Mouse (Mus musculus): ENCODE measurements around the gene Hyal2. TPM values are rescaled to one million over a fixed set of nuclear protein-coding genes. Genes with fewer than 3 reads are reported as not detected.

Hyal2 gene
- polyA plus RNA-seq, 1 experiment from 2014 or later: 105 TPM

DNA sequence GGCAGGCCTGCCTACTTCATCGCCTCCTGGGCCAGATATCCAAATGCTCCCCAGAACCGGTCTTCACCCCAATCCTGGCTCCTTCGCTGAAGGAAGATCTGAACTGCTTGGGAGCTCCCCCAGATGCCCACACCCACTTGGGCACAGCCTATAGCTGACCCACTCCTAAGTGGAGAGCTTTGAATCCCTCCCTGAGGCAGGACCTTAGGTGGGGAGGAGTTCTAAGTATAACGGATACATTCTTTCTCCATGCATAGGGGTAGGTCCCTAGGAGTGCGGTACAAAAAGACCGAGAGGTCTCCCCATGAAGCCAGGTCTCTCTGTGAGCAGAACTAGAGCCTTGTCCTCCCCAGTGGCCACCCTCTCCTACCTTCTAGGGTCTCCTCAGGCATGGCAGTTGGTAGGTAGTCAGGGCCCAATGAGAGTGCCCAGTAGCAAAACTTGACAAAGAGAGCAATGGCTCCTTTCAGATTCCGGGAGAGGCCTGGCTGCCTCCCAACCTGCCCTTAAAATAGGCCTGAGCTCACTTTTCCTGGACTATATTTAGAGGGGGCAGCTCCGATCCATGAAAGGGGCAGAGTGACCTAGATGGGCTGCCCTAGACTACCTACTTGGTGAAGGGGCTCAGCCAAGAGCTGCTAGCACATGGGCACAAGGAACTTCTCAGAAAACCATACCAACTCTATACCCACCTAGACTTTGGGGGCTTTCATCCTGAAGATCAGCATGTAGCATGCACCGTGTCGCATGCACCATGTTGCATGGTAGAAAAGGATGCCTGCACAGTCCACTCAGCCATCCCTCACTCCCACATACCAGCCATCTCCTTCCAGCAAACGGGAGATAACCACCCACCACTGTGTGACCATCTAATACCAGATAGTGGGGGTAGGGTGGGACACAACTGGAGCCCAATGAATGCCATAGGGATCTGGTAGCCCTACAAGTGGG, 29.1 kb downstream of the Hyal2 start:
- H3K27me3 ChIP-seq (ENCODE audit: control insufficient read depth, insufficient read depth, low read length): peaks cover 25% of the 10 kb centered on the region
- peak overlapping the region; percentile 65 for H3K9ac ChIP-seq (ENCODE audit: low read depth, low read length)
- H3K36me3 ChIP-seq (ENCODE audit: control insufficient read depth, insufficient read depth, low read length): peaks cover 17% of the 10 kb centered on the region
- peak overlapping the region; percentile 91 for H3K27ac ChIP-seq (ENCODE audit: low read depth, low read length)
- 68% methylated on average over 11 of the region's 11 CpGs for WGBS (ENCODE audit: insufficient replicate concordance)
- peak overlapping the region; percentile 65 for H3K4me2 ChIP-seq
- no peak for ATAC-seq (replicated peaks; ENCODE audit: insufficient number of reproducible peaks, low FRiP score, low TSS enrichment)
- H3K4me3 ChIP-seq (ENCODE audit: low read depth, low read length): peak overlapping the region; percentile 30
- peaks cover 24% of the 10 kb centered on the region for H3K4me1 ChIP-seq (ENCODE audit: control insufficient read depth, insufficient read depth, low read length)
- H3K9me3 ChIP-seq (replicated peaks; ENCODE audit: control insufficient read depth, low read length): no peaks in the 10 kb centered on the region

GRCm38 (mm10) chr9:107598385-107598784, 30.6 kb downstream of the Hyal2 start:
- Histone ChIP-seq H3K4me1 (ENCODE audit: control insufficient read depth, insufficient read depth, low read length) (peaks cover 23% of the 10 kb centered on the region), H3K36me3 (ENCODE audit: control insufficient read depth, insufficient read depth, low read length) (peaks cover 5% of the 10 kb centered on the region; the same call in 1 of the 2 replicates), H3K4me3 (ENCODE audit: low read depth, low read length) (no peak overlapping the region), H3K27me3 (ENCODE audit: control insufficient read depth, insufficient read depth, low read length) (peaks cover 25% of the 10 kb centered on the region), H3K9ac (ENCODE audit: low read depth, low read length) (no peak overlapping the region), H3K27ac (ENCODE audit: low read depth, low read length) (no peak overlapping the region), H3K9me3 (replicated peaks; ENCODE audit: control insufficient read depth, low read length) (no peaks in the 10 kb centered on the region), H3K4me2 (no peak overlapping the region)
- WGBS (ENCODE audit: insufficient replicate concordance): 69% methylated on average over 5 of the region's 5 CpGs
- ATAC-seq (replicated peaks; ENCODE audit: insufficient number of reproducible peaks, low FRiP score, low TSS enrichment): no peak

DNA sequence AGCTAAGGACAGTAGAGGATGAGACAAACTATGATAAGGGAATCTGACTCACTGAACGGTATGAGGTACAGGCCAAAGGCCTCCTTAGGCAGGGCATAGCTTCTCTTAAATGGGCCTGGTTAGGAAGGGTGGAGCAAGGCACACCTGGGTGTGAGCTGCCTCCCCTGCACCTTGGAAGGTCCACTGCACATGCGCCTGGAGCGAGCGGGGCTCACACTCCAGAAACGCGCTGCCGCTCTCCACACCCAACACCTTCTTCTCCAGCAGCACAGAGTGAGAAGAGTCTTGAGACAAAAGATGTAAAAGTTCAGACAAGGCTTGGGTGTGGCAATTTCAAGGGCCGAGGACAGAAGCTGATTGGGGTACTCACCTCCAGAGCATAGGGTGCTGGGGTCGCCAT, 31.7 kb downstream of the Hyal2 start:
- 73% methylated on average over 9 of the region's 9 CpGs for WGBS (ENCODE audit: insufficient replicate concordance)
- peaks cover 31% of the 10 kb centered on the region for H3K27me3 ChIP-seq (ENCODE audit: control insufficient read depth, insufficient read depth, low read length)
- no peak overlapping the region for H3K4me3 ChIP-seq (ENCODE audit: low read depth, low read length)
- no peak overlapping the region for H3K4me2 ChIP-seq
- H3K36me3 ChIP-seq (ENCODE audit: control insufficient read depth, insufficient read depth, low read length): no peaks in the 10 kb centered on the region
- ATAC-seq (replicated peaks; ENCODE audit: insufficient number of reproducible peaks, low FRiP score, low TSS enrichment): no peak
- no peak overlapping the region for H3K9ac ChIP-seq (ENCODE audit: low read depth, low read length)
- H3K4me1 ChIP-seq (ENCODE audit: control insufficient read depth, insufficient read depth, low read length): peaks cover 29% of the 10 kb centered on the region
- no peak overlapping the region for H3K27ac ChIP-seq (ENCODE audit: low read depth, low read length)
- H3K9me3 ChIP-seq (replicated peaks; ENCODE audit: control insufficient read depth, low read length): no peaks in the 10 kb centered on the region

GRCm38 (mm10) chr9:107599842-107600241, 32.1 kb downstream of the Hyal2 start:
- Histone ChIP-seq H3K9me3 (replicated peaks; ENCODE audit: control insufficient read depth, low read length) (no peaks in the 10 kb centered on the region), H3K4me1 (ENCODE audit: control insufficient read depth, insufficient read depth, low read length) (peaks cover 33% of the 10 kb centered on the region), H3K4me3 (ENCODE audit: low read depth, low read length) (no peak overlapping the region), H3K36me3 (ENCODE audit: control insufficient read depth, insufficient read depth, low read length) (no peaks in the 10 kb centered on the region), H3K4me2 (no peak overlapping the region), H3K9ac (ENCODE audit: low read depth, low read length) (no peak overlapping the region), H3K27me3 (ENCODE audit: control insufficient read depth, insufficient read depth, low read length) (peaks cover 32% of the 10 kb centered on the region), H3K27ac (ENCODE audit: low read depth, low read length) (no peak overlapping the region)
- 59% methylated on average over 14 of the region's 14 CpGs for whole genome bisulfite sequencing (ENCODE audit: insufficient replicate concordance)
- no peak for ATAC-seq (replicated peaks; ENCODE audit: insufficient number of reproducible peaks, low FRiP score, low TSS enrichment)

GRCm38 (mm10) chr9:107600745-107601144, 33.0 kb downstream of the Hyal2 start:
- no peak for ATAC-seq (replicated peaks; ENCODE audit: insufficient number of reproducible peaks, low FRiP score, low TSS enrichment)
- Histone ChIP-seq H3K9ac (ENCODE audit: low read depth, low read length) (no peak overlapping the region), H3K9me3 (replicated peaks; ENCODE audit: control insufficient read depth, low read length) (no peaks in the 10 kb centered on the region), H3K4me3 (ENCODE audit: low read depth, low read length) (no peak overlapping the region), H3K4me1 (ENCODE audit: control insufficient read depth, insufficient read depth, low read length) (peaks cover 39% of the 10 kb centered on the region), H3K27me3 (ENCODE audit: control insufficient read depth, insufficient read depth, low read length) (peaks cover 36% of the 10 kb centered on the region), H3K4me2 (no peak overlapping the region), H3K36me3 (ENCODE audit: control insufficient read depth, insufficient read depth, low read length) (no peaks in the 10 kb centered on the region), H3K27ac (ENCODE audit: low read depth, low read length) (no peak overlapping the region)
- 73% methylated on average over 12 of the region's 12 CpGs for WGBS (ENCODE audit: insufficient replicate concordance)

DNA sequence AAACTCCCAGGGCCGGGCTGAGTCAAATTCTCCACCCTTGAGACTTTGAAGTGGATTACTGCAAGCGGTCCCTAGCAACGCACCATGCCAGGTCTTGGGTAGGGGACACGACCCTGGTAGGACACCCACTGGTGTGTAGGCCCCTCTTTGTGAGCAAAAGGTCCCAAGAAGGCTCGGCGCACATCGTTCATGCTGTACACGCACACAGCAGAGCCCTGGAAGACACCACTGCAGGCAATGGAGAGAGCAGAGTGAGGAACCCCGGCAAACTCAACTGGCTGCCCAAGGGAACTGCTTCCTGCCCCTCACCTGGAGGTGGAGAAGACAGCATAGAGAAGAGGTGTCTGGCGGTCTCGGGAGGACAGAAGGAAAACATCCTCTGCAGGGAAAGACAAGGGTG, 33.5 kb downstream of the Hyal2 start:
- Histone ChIP-seq H3K9me3 (replicated peaks; ENCODE audit: control insufficient read depth, low read length) (no peaks in the 10 kb centered on the region), H3K4me3 (ENCODE audit: low read depth, low read length) (no peak overlapping the region), H3K27me3 (ENCODE audit: control insufficient read depth, insufficient read depth, low read length) (peaks cover 38% of the 10 kb centered on the region), H3K4me1 (ENCODE audit: control insufficient read depth, insufficient read depth, low read length) (peaks cover 34% of the 10 kb centered on the region), H3K4me2 (no peak overlapping the region), H3K27ac (ENCODE audit: low read depth, low read length) (no peak overlapping the region), H3K36me3 (ENCODE audit: control insufficient read depth, insufficient read depth, low read length) (no peaks in the 10 kb centered on the region), H3K9ac (ENCODE audit: low read depth, low read length) (no peak overlapping the region)
- ATAC-seq (replicated peaks; ENCODE audit: insufficient number of reproducible peaks, low FRiP score, low TSS enrichment): no peak
- 84% methylated on average over 11 of the region's 11 CpGs for WGBS (ENCODE audit: insufficient replicate concordance)

GRCm38 (mm10) chr9:107602068-107602648, 34.4 kb downstream of the Hyal2 start:
- ATAC-seq (replicated peaks; ENCODE audit: insufficient number of reproducible peaks, low FRiP score, low TSS enrichment): no peak
- Histone ChIP-seq H3K36me3 (ENCODE audit: control insufficient read depth, insufficient read depth, low read length) (no peaks in the 10 kb centered on the region), H3K27ac (ENCODE audit: low read depth, low read length) (no peak overlapping the region), H3K9me3 (replicated peaks; ENCODE audit: control insufficient read depth, low read length) (no peaks in the 10 kb centered on the region), H3K27me3 (ENCODE audit: control insufficient read depth, insufficient read depth, low read length) (peaks cover 38% of the 10 kb centered on the region), H3K9ac (ENCODE audit: low read depth, low read length) (peak overlapping the region; percentile 46; the same call in 1 of the 2 replicates), H3K4me1 (ENCODE audit: control insufficient read depth, insufficient read depth, low read length) (peaks cover 35% of the 10 kb centered on the region), H3K4me2 (peak overlapping the region; percentile 31; the same call in 1 of the 2 replicates), H3K4me3 (ENCODE audit: low read depth, low read length) (no peak overlapping the region)
- 8% methylated on average over 10 of the region's 10 CpGs for WGBS (ENCODE audit: insufficient replicate concordance)

DNA sequence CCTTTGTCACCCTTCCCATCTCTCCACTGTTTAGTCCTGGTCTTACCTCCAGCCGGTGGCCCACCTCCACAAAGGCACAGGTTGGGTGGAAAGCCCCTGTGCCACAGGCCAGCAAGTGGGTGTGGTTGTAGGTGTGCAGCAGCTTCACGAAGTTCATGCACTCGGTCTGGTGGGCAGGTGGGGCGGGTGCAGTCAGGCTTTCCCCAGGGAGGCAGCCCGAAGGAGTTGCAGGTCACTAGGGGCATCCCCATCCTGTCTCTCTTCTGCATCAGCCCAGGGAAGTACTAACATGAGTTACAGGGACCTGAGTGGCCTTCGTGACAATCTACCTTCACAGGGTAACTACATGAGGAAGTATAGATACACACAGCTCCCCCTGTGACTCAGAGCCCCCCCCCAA, 35.5 kb downstream of the Hyal2 start:
- no peaks in the 10 kb centered on the region for H3K36me3 ChIP-seq (ENCODE audit: control insufficient read depth, insufficient read depth, low read length)

More for the DNA sequence above, 35.5 kb downstream of the Hyal2 start:
- peaks cover 38% of the 10 kb centered on the region for H3K27me3 ChIP-seq (ENCODE audit: control insufficient read depth, insufficient read depth, low read length)
- no peak for ATAC-seq (replicated peaks; ENCODE audit: insufficient number of reproducible peaks, low FRiP score, low TSS enrichment)
- H3K4me2 ChIP-seq: no peak overlapping the region
- no peak overlapping the region for H3K27ac ChIP-seq (ENCODE audit: low read depth, low read length)
- no peak overlapping the region for H3K4me3 ChIP-seq (ENCODE audit: low read depth, low read length)
- H3K9me3 ChIP-seq (replicated peaks; ENCODE audit: control insufficient read depth, low read length): no peaks in the 10 kb centered on the region
- H3K4me1 ChIP-seq (ENCODE audit: control insufficient read depth, insufficient read depth, low read length): peaks cover 39% of the 10 kb centered on the region
- 77% methylated on average over 6 of the region's 6 CpGs for WGBS (ENCODE audit: insufficient replicate concordance)
- no peak overlapping the region for H3K9ac ChIP-seq (ENCODE audit: low read depth, low read length)

All from heart, embryonic 11.5 days (tissue).